Mouse (Mus musculus): ENCODE measurements around the gene Trim3.

DNA sequence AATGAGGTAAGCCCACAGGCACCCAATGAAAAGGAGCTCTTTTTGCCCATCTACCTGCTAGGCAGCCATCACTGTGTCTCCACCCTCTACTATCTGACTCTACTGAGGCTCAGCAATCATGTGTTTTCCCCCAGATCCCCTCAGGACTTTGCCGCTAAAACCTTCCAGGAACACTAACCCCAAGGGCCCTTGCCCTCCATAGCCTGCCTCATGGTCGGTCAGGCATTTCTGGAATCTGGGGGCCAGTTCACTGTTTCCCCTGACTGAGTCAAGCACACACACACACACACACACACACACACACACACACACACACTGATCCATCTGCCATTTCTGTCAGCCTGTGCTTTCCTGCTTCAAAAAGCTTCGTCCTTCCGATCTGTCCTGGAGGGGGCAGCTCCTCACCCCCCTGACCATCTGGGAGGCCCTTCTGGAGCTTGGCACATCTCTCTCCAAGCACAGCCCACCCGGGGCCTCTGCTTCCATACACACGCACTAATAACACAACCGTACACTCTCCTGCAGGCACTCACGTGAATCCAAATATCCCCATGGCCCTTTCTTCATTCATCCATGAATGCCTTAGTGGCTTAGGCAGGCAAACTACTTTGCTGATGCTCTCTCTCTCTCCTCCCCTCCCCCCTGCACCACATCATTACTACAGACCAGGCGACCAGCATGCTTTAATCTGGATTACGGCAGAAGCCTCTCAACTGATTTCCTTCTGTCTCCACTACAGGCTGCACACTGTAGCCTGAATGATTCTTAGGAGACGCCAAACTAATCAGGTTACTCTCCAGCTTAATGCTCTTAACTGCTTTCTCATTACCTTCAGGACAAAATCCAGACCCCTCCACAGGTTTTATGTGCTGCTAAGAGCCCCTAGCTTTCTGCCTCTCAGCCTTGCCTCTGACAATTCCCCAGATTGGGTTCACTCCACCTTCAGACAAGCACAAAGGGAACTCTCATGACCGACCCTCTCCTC is 63.6 kb downstream of the Trim3 start:
- TF ChIP-seq CTCF (IDR thresholded peaks at IDR 0.05; ENCODE audit: low read depth), result no peak
- no peak for TF ChIP-seq EP300 (optimal IDR thresholded peaks at IDR 0.05)

Measured in stomach, postnatal 0 days (tissue).